Mouse (Mus musculus) frontal cortex, postnatal 14 days (tissue): ENCODE data around the gene Rbfox3.

ENCODE experiments used
- DNase-seq, 2 experiments: peaks; one replicate each; pipeline ENCODE4 v3.0.0; 2022; ENCODE audit warnings: low spot score in 2 of 2

Rbfox3 gene

DNA sequence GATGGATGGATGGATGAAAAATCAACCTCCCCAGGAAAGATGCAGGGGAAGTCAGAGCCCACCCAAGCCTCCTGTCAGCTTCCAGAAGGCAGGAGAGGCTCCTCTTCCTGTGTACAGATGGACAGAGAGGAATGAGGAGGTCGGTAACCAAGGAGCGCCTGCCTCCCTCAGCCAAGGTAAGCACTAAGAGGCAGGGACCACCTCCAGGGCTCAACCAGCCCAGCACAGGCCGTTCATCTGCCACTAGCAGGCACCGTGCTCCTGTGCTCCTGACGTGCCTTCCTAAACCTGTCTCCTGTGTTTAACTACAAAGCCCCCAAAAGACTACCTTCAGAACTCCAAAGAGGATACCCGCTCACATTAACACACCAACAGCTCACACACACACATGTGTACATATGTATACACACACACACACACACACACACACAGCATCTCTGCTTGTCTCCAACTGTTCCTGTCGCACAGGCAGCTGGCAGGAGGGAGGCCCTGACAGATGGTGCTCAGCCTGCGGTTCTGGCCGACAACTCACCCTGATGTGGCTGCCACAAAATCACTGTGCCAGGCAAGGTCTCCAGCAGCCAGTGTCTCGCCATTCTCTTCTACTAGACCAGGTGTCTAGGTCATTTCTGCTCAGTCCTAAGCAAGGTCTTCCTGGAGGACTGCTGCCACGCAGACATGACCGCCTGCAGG is 151.0 kb downstream of the Rbfox3 start:
- no peak for DNase-seq

DNA sequence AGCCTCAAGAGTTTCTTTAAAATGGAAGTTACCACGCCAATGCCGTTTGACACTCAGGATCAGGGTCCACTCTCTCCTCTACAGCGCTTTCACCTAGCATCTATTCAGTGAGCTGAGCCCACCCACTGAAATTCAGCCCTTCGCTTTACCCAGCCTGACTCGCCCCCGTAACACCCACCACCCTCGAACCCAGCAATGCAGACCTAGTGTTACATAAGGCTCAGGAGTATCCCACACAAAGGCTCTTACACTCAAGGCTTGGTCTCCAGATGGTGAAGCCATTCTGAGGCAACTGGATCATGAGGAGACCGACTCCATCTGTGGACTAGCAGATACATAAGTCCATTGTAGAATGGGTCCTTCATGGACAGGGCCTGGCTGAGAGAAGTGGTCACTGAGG is 152.2 kb downstream of the Rbfox3 start:
- no peak for DNase-seq

DNA sequence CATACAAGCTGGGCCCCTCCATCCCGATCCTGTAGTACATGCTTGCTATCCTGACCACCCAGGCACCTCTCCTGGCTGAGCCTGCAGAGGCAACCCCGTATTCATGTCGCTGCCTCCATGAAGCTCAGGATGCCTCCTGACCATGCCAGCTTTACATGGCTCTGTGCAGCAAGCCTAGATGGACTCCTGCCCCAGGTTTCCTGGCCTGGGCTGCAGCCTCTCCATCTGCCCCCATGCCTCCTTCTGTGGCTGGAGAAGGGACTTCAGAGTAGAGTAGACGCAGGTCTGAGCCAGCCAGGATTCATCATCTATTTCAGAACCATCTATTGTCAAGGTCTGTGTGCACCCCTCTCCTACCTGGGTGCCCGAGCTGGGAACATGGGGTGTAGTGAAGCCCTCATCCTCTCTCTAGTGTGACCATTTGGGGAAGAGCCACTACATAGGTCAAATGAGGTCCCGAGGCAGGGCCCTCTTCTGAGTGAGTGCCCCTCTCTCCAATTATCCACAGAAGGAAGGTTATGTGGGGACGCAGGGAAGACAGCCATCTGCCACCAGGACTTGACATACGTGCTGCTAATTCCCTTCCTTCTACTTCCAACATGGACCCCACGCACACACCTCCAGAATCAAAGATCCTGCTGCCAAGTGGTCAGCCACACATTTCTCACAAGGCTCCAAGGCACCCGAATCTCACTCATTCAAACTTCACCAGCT is 153.0 kb downstream of the Rbfox3 start:
- no peak for DNase-seq

DNA sequence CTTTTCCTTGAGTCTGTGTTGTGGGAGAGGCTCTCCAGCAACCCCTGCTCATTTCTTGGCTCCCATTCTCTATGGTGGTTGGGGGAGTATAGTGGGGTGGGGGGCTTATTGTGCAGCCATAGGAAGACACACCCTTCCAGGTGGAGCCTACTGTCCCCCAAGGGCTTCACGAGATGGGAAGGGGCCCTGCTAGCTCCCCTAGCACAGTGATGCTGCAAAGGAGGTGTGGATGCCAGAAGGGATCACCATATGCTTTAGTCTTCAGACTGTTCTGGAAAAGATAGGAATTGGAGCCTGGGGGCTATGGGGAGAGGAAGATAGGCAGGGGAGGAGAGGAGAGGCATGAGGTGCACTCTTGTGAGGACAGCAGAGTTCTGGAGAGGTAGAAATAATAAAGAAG is 153.9 kb downstream of the Rbfox3 start:
- no peak for DNase-seq

DNA sequence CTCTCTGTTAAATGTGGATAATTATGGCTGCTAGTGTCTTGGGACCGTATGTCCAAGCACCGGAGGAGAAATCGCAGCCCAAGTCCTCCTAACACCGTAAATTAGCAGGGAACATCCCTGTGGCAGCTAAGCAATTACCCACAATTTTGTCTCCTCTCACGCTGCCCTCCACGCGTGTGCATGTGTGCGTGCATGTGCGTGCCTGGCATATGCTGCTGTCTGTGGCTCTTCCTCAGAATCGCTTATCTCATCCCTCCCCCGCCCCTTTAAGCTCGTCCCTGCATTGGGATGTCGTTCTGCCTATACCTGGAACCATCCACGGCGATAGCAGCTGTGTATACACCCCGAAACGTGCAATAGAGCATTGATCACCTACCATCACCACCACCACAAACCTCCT is 156.4 kb downstream of the Rbfox3 start:
- DNase-seq: no peak

DNA sequence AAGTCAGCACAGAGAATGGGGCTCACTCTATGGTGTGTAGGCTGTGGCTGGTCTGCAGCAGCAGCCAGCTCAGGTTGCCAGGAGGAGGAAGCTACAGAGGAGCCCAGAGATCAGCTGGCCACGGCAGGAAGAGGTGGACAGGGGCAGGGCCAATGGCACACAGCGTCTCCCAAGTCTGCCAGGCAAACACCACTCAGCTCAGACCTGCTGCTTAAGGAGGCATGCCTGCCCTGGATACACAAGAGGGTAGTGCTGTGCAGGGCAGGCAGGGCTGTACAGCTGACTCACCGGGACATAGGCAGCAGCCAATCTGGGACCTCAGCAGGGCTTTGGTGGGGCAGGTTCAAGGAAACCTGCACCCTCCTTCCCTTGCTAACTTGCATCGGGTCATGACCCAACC is 156.9 kb downstream of the Rbfox3 start:
- no peak for DNase-seq

DNA sequence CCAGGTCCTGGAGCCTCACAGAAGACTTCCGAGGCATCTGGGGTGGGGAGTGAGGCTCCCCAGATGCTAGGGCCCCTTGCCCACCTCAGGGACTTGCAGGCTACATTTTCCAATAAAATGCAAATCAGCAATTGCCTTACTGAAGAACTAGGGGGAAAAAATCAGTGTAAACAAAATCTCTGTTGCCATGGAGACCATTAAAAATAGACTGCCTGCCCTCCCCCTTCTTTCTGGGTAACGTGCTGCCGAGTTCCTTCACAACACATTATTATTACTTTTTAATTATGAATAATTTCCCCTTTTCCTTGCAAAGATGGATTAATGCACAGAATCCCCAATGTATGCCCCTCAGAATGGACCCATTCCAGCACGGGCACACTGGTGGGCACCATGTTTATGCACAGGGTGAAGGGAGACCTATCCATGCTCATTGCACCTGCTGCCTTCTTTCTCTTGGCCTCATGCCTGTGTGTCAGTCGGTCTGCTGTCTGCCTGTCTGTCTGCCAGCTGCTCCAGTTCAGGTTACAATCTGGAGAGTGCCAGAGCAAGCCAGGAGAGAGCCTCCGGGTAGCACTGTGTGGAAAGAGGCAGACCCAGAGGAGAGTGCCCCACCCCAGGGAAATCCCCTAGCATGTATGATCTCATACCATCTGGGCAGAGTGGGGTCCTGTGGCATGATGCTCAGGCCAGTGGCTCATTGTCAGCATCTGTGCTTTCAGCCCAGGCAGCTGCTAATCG is 159.3 kb downstream of the Rbfox3 start:
- DNase-seq: no peak

DNA sequence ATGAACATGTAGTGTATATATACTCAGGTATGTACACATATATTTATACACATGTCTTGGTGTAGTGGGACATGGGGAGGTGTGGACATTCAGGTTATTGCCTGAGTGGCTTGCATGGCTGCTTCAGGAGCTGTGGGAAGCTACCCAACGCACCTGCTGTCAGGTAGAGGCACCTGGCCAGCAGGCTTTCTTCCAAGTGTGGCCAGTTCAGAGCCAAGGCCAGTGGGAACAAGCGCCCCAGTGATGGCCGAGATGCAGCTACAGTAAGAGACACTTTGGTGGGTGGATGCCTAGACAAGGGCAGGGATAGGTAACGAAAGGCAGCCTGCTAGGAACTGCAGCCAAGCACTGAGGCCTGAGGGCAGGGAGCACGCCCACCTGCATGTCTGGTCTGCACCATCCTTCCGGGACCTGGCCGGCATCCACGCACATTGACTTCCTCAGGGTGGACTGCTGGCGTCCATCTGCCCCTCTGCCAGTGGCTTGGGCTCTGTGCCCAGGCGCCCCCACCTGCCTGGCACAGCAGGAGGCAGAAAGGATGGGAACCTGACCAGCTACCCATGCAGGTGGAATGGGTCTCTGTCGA is 160.6 kb downstream of the Rbfox3 start:
- no peak for DNase-seq

DNA sequence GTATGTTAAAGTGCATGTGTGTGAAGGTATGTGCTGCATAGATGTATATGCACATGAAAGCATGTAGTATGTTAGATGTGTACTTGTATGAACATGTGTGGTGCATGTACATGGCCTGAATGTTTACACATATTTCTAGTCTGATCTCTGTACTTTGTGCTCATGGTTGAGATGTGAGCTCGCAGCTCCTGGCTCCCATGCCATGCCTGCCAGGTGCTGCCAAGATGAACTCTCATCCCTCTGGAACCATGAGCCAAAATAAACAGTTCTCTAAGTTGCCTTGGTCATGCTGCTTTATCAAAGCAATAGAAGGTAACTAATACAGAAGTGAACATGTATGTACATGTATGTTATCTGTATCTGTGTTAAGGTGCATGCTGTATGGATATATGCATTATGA is 161.9 kb downstream of the Rbfox3 start:
- DNase-seq: no peak

DNA sequence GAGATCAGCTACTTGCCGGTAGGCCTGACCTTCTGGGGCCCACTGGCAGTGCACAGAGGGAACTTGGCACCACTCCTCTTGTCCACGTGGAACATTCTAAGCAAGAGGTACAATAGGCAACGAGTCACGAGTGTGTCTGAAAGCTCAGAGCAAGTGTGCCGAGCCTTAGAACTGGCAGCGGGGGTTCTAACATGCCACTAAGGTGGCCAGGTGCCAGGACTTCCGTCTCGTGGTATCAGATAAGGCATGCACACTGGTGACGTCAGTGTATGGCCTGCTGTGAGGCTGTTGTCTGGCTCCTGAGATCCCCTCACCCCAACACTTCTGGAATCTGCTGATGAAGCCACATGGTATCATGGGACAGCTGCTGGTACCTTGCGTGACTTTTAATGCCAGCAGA is 162.8 kb downstream of the Rbfox3 start:
- DNase-seq: no peak

DNA sequence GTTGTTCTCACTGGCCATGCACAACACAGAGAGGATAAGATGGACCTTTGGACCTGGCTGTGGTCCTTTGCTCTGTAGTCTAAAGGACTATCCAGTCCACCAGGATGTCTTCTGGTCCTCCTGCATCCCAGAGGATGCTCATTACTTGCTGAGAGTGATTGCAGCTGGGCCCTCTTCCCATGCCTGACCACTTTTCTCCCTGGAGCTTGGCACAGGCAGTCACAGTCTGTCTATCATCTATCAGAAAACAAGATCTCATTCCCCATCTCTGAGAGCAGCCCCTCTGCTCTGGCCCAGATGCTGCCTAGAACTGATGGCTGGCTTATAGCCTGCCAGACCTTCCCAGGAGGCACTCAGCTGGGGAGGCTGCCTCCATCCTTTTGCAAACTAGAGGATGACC is 166.1 kb downstream of the Rbfox3 start:
- DNase-seq: no peak

DNA sequence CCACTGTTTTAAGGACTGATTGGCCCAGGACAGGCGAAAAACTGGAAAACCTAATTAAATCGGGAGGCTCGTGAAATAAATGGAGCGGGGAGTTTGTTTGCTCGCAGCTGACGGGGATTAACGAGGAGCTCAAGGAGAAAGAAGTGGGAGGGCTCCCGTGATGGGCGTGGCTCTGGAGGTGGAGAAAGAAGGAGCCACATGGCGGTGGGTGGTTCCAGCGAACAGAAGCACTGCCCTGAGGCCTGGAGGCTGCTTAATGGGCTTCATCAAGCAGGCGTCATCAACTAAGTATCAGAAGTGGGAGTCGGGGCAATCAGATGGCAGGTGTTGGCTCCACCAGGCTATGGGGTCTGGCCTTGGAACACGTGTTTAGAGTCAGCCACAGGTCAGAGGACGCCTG is 166.6 kb downstream of the Rbfox3 start:
- peak in 1 of 2 experiments; percentile 59 for DNase-seq

DNA sequence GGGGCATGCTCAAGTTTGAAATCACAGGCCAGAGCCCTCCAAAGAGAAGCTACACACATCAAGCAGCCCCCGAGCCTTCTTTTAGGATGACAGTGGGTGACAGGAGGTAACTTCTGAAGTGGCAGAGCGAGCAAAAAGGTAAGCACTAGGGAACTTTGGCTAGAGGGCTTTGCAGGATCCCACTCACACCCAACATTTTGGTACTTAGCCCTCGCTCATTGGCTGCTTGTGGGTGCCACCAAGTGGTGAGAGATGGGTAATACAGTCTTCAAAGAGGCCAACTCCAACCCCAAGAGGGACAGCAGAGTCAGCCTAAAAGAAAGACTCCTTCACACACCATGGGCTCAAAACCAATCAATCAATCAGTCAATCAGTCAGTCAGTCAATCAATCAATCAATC is 168.6 kb downstream of the Rbfox3 start:
- no peak for DNase-seq

DNA sequence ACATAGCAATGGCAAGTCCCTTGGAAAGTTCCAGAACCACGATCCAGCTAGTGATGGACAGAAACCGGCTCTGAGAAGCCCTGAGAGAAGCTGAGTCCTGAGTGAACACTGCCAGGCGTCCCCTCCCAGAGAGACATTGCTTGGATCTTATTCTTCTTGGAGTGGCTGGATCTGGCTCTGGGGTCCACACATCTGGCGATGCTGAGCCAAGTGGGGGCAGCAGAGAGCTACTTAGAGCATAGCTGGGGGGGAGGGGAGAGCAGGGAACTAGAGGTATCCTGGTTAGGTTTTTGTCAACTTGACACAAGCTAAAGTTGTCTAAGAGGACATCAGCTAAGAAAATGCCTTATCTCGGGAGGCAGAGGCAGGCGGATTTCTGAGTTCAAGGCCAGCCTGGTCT is 170.1 kb downstream of the Rbfox3 start:
- peak in 1 of 2 experiments; percentile 52 for DNase-seq

DNA sequence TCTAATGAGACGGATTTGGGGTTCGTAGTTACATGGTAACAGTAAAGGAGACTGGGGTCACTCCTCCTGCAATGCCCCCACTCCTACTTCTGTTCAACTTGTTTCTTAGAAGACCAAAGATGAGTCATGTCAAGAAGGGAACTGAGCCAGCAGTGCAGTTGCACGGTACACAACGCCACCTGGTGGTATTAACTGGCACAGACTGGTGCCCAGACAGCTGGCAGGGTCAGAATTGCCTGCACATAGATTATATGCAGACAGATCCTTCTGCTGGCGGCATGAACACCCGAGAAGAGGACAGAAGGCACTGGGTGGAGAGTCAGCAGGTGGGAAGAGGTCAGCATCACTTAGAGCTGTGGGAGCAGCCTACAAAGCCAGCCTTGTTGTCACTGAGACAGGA is 171.4 kb downstream of the Rbfox3 start:
- DNase-seq: peak; percentile 57 to 71

DNA sequence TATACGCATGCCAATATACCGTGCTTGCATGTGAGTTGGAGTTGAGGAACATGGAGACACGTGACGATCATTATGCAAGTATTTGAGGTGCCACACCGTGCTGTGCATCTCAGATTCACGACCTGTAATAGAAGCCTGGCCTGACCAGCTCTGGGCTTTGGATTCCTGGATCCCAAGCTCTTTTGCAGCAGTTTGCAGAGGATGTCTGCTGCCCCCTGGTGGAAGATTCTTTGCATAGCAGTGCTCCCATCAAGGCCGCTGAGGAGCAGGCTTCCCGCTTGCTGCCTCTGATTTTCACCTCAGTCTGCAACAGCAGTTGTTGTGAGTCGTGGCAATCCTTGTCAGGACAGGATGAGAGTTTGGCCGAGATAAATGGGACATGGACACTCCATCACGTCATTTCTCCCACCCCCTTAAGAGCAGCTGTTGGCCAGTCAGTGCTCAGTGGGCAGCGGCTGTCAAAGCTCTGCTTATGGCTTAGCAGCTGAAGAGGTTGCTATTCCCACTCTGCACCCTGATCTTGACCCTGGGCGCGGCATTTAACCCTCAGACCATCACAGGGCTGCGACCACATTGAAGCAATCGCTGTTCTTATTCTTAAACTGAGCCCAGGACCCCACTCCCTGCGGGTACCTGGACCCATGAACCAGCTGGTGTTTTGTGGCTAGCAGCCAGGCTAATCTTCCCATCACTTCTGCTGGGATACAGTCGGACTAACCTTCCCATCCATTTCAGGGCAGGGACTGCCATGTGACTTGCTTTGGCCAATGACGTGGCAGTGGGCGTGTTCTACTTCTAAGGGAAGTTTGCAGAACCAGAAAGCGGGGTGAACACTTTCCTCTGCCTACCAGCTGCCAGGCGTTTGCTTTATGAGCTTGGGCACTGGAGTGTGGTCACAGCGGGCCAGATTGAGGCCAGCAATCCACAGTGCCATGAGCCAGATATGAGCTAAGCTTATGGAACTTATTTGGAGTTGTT is 172.3 kb downstream of the Rbfox3 start:
- peak; percentile 75 to 86 for DNase-seq

DNA sequence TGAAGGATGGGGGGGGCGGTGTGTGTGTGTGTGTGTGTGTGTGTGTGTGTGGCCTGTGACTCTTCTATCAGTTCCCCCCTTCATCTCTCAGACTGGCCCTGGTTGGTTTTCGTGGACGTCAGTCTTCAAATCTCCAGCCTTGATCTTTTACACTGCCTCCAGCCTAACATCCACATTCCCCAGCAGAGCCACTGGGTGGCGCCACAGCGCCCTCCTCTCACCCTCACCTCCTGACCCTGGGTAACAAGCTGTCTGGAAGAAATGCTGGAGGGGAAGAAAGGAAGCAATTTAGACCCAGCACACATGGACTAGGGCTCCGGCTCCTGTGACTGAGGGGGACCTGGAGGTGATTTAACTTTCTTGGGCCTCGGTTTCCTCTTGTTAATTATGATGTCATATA is 173.1 kb downstream of the Rbfox3 start:
- DNase-seq: no peak

DNA sequence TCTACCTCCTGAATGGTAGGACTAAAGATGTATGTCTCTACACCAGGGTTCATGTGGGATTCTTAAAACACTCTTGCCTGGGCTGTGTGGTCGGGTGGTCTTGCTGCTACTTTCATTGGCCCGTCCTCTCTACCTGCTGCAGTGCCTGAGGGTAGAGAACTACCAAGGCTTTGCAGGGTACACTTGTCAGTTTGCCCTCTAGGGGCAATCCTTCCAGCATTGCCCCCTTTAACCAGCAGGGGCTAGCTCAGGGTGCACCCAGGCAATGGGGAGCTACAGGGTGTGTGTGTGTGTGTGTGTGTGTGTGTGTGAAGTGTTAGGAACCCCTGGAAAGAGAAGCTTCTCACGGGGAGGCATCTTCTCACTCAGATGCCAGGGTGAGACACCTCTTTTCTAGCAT is 173.6 kb downstream of the Rbfox3 start:
- no peak for DNase-seq

DNA sequence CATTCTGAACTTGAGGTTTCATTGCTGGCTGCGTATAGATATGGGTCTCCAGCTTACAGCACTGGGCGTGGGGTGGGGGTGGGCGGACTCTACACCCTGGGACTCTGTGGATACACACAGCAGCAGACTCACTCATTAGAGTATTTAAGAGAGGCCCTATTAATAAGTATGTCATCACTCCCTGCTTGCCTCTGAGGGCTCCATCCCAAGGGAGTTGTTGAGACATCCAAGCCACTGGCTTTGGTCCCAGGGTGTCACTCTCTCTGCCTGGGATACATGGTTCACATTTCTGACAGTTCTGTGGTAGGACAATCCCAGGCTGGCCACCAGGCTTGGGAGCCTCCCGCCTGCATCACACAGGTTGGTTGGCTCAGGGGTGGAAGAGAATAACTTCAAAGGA is 174.4 kb downstream of the Rbfox3 start:
- no peak for DNase-seq

DNA sequence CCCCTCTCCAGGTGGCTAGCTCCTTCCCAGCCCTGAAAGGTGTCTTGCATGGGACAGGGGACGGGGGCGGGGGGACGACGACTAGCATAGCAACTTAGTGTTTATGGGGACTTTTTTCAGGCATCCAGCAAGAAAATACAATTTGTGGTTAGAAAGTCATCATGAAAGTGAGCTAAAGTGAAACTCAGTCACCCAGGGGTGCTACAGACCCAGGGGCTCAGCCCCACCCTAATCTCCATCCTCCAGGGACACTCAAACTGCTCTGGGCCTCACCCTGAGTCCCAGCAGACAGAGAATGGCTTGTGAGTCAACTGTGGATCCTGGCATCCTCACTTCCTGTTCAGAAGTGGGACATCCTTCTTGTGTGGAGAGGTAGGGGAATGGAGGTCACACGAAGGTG is 179.7 kb downstream of the Rbfox3 start:
- no peak for DNase-seq

DNA sequence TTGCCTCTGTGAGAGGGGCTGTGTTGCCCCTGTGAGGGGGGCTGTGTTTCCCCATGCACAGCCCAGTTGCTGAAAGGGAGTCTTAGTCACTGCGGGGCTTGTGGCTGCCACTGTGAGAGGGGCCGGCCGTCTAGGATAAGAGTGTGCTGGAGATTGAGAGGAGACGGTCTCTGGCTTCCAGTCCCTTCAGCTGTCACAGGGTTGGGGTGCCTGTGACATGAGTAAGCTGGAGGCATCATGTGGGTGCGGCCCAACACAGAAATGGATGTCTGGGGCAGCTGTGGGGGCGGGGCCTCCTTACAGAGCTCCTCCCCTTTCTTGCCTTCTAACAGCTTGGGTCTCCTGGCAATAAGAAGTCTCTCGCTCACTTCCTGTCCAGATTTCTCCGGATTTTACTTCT is 182.0 kb downstream of the Rbfox3 start:
- DNase-seq: no peak
